Mouse (Mus musculus): ENCODE measurements at regions not wholly inside any gene's neighbourhood (a gene's known extent, or its start where the extent isn't known, plus 50 kb on each side); places are given as distances from the start of the nearest gene placed in this dataset.
A peak's percentile ranks its signal among the peaks of the same experiment; 100 is the strongest.
"Not testable (repeated sequence)": the region's sequence is repeated elsewhere in the genome, so short reads cannot be mapped to it uniquely, and the experiment has no call there.

- Histone ChIP-seq H3K4me2 (replicated peaks) (no peak overlapping the region), H3K36me3 (no peaks in the 10 kb centered on the region), H3K4me1 (replicated peaks) (no peaks in the 10 kb centered on the region), H3K27me3 (no peaks in the 10 kb centered on the region), H3K4me3 (replicated peaks) (no peak overlapping the region), H3K9me3 (no peaks in the 10 kb centered on the region), H3K27ac (no peak overlapping the region), H3K9ac (replicated peaks) (no peak overlapping the region)
- ATAC-seq, result peak; percentile 63; the same call in 1 of the 2 replicates
- WGBS, result 71% methylated on average over 3 of the region's 4 CpGs
These were observed 993.9 kb upstream of the Pom121l12 start for GRCm38 (mm10) chr11:13605152-13605697.

DNA sequence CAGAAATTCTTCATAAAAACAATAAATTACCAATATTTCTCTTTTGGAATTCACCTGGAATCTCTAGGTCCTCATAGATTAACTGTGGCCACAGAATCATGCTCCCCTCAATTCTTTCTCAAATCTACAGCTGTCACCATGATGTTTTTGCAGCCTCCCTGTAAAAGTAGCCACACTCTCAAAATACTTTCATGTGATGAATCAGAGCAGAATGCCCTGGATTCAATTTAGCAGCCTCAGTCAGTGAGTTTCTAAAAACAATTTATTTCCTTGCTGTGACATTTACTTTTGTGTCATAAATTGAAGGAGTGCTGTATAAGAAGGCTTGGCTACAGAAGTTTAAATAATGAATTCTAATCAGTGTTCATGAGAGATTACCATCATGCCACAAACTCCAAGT lies 1014.4 kb upstream of the Pom121l12 start:
- no peaks in the 10 kb centered on the region for H3K36me3 ChIP-seq
- no peaks in the 10 kb centered on the region for H3K27me3 ChIP-seq
- no peak overlapping the region for H3K4me2 ChIP-seq (replicated peaks)
- no peak overlapping the region for H3K9ac ChIP-seq (replicated peaks)
- H3K4me1 ChIP-seq (replicated peaks), result no peaks in the 10 kb centered on the region
- no peak overlapping the region for H3K27ac ChIP-seq
- no peak overlapping the region for H3K4me3 ChIP-seq (replicated peaks)
- H3K9me3 ChIP-seq, result no peaks in the 10 kb centered on the region
- no peak for ATAC-seq

DNA sequence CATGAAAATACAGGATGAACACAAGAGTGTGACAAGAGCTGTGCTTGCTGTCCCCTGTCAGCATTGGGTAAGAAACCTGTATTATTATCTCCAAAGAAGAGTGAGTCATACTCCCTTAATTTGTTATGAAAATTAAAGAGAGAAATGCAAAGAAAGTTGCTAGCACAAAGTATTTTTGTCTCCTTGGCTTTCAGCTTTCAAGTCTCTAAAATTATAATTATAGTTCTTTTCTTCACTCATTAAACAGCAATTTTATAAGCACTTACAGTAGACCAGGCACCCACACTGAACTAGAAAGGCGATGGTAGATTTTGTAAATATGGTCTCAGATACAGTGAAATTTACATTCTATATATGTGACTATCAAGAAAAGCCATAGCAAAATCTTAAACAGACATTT lies 1043.8 kb upstream of the Pom121l12 start:
- Histone ChIP-seq H3K4me1 (replicated peaks) (no peaks in the 10 kb centered on the region), H3K4me3 (replicated peaks) (no peak overlapping the region), H3K27me3 (no peaks in the 10 kb centered on the region), H3K4me2 (replicated peaks) (no peak overlapping the region), H3K36me3 (no peaks in the 10 kb centered on the region), H3K27ac (no peak overlapping the region), H3K9ac (replicated peaks) (no peak overlapping the region), H3K9me3 (no peaks in the 10 kb centered on the region)
- 89% methylated on average over 1 of the region's 1 CpGs for WGBS
- ATAC-seq, result no peak

DNA sequence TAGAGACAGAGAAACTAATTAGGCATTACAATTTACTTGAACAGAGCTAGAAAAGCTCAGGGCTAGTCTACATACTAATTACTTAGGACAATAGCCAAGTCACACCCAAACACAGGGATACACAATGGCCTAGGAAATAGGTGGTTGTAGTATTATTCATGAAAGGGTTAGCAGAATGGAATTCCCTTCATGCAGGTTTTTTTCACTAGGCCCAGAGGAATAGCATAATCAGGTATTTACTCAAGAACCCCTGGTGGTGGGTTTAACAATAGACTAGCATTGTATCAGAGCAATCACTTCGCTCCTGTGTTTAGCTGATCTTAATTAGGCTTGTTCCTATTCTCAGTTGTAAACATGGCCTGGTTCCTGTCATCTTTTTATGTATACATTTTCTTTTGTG lies 1054.9 kb upstream of the Cobl start:
- not testable (repeated sequence) for H3K27ac ChIP-seq; H3K36me3 ChIP-seq; H3K9ac ChIP-seq (replicated peaks); H3K27me3 ChIP-seq; H3K4me3 ChIP-seq (replicated peaks); H3K9me3 ChIP-seq; H3K4me1 ChIP-seq (replicated peaks); ATAC-seq; H3K4me2 ChIP-seq (replicated peaks)
- WGBS, result 67% methylated on average over 1 of the region's 1 CpGs

- 96% methylated on average over 5 of the region's 5 CpGs for WGBS
- H3K4me3 ChIP-seq (replicated peaks); H3K36me3 ChIP-seq; H3K4me1 ChIP-seq (replicated peaks); ATAC-seq; H3K9me3 ChIP-seq; H3K27ac ChIP-seq; H3K4me2 ChIP-seq (replicated peaks); H3K27me3 ChIP-seq; H3K9ac ChIP-seq (replicated peaks): not testable (repeated sequence)
These were observed 1046.2 kb upstream of the Cobl start for GRCm38 (mm10) chr11:13510914-13511313.

- Histone ChIP-seq H3K4me3 (replicated peaks) (no peak overlapping the region), H3K27me3 (no peaks in the 10 kb centered on the region), H3K36me3 (no peaks in the 10 kb centered on the region), H3K4me2 (replicated peaks) (no peak overlapping the region), H3K27ac (no peak overlapping the region), H3K9ac (replicated peaks) (no peak overlapping the region), H3K9me3 (no peaks in the 10 kb centered on the region), H3K4me1 (replicated peaks) (no peaks in the 10 kb centered on the region)
- 89% methylated on average over 2 of the region's 2 CpGs for WGBS
- ATAC-seq, result no peak
These were observed 1021.2 kb upstream of the Cobl start for GRCm38 (mm10) chr11:13485971-13486370.

- H3K4me1 ChIP-seq (replicated peaks); H3K27me3 ChIP-seq: not testable (repeated sequence)
- 91% methylated on average over 1 of the region's 1 CpGs for WGBS
These were observed 986.8 kb upstream of the Cobl start for GRCm38 (mm10) chr11:13451516-13451915.

GRCm38 (mm10) chr11:13436433-13436832 lies 971.7 kb upstream of the Cobl start:
- Histone ChIP-seq H3K27ac (no peak overlapping the region), H3K4me3 (replicated peaks) (no peak overlapping the region), H3K9ac (replicated peaks) (no peak overlapping the region), H3K9me3 (peaks cover 3% of the 10 kb centered on the region; the same call in 1 of the 2 replicates), H3K36me3 (no peaks in the 10 kb centered on the region), H3K4me1 (replicated peaks) (no peaks in the 10 kb centered on the region), H3K27me3 (no peaks in the 10 kb centered on the region), H3K4me2 (replicated peaks) (no peak overlapping the region)
- ATAC-seq, result no peak
- WGBS, result 84% methylated on average over 1 of the region's 1 CpGs

More at GRCm38 (mm10) chr11:13451516-13451915, 986.8 kb upstream of the Cobl start:
- H3K9ac ChIP-seq (replicated peaks); H3K27ac ChIP-seq; H3K36me3 ChIP-seq; H3K9me3 ChIP-seq; H3K4me2 ChIP-seq (replicated peaks); ATAC-seq; H3K4me3 ChIP-seq (replicated peaks): not testable (repeated sequence)

DNA sequence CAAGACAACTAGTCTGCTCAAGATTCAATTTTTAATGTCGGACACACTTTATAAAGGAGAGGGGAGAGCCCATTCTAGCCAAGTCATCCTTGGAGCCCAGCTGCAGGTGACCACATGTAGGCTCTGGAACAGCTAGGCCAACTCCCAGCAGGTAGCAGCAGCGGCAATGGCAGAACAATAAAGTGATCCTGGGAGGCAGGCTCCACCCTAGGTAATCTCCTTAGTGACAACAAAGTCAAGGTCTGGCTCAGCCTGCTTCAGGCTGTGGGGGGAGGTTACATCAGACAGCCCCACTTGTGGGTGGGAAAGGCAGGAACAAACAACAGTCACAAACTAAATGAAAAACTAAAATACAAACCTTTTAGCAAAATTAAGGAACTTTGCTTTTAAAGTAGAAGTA lies 953.1 kb upstream of the Cobl start:
- H3K9ac ChIP-seq (replicated peaks); ATAC-seq; H3K4me1 ChIP-seq (replicated peaks); H3K4me3 ChIP-seq (replicated peaks); H3K36me3 ChIP-seq; H3K4me2 ChIP-seq (replicated peaks); H3K27me3 ChIP-seq; H3K9me3 ChIP-seq; H3K27ac ChIP-seq: not testable (repeated sequence)
- 18% methylated on average over 2 of the region's 2 CpGs for WGBS
